Mouse (Mus musculus): ENCODE measurements around the gene Tex46.

Tex46 gene

DNA sequence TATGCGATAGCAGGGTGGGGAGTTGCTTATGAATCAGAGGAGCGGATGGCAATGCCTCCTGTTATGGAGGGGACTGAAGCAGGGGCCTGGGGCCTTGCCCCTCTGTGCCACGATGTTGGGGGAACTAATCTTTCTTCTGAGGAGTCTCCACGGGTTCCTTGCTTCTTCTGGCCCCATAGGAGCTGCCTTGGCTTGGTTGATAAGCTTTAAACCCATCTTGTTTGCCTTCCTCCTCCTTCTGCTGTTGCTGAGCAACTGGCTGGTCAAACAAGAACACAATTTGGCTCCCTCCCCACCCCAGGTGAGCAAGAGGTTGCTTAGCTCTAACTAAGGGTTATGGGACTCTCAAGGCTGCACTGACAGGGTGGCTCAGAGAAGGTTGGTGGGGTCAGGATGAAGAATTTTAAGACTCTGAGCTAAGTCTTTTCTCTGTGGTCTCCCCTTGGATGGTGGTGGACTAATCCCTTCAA, at the start of gene Tex46:
TSS of gene Tex46 (plus strand) at position 51 of the 470 bp plus-strand sequence.
- no peak for DNase-seq

DNA sequence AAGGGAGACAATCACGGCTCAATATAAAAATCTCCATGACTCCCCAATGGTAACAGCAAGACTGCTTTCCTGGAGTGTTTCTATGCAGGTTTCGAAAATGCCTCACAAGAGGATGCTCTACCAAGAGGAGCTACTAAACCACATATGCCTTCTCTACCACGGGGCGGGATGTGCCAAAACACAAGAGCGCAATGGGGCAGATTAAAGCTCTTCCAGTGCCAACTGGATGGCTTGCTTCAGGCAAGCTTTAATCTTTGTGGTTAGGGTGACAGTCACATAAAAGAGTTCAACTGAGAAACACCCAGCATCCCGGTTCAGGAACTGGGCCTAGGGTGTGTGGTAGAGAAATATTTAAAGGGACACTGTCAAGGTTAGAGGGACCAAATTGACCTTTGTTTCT, 47.5 kb upstream of the Tex46 start:
- no peak for DNase-seq

DNA sequence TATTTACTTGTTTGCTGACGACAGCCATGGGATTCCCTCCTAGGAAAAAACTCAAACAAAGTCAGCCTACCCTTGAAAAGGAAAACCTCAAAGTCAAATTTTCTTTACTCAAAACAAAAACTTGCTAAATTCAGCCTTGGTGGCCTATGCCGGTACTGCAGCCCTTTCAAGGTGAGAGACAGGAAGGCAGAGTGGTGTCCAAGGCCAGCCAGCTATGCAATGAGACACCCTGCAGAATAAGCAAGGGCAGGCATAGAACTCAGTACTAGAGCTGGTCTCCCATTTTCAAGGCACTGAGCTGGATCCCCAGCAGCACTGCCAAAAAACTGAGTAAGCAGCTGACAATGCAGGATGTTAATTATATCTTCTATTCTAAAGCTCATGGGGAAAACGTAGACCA, 41.6 kb upstream of the Tex46 start:
- no peak for DNase-seq

DNA sequence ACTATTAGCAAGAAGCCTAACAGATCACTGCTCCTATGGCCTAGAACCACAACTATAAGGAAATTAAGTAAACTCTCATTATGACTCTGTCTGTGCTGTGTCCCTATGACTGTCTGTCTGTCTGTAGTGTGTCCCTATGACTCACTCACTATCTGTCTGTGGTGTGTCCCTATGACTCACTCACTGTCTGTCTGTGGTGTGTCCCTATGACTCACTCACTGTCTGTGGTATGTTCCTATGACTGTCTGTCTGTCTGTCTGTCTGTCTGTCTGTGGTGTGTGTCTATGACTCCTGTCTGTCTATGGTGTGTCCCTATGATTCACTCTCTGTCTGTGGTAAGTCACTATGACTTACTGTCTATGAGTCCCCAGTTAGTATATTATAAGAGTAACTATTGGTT, 40.2 kb upstream of the Tex46 start:
- no peak for DNase-seq

DNA sequence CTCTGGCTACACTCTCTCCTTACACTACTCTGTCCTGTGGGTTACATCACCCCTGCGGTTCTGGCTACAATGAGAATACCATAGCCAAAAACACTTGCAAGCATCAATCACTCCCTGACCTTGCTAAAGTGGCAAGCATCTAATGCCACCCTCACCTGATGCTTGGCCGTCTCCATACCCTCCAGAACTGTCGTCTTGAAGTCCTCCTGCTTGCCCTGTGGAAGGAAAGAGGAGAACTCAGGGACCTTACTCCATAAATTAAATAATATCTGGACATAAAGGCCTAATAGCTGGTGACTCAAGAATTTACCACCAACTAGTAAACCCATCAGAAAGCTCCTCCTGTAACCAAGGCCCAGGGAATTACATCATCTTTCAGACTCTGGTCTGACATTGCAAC, 28.4 kb upstream of the Tex46 start:
- DNase-seq = no peak

GRCm38 (mm10) chr4:136587221-136587827, 22.9 kb upstream of the Tex46 start:
- no peak for DNase-seq

GRCm38 (mm10) chr4:136588003-136588402, 22.2 kb upstream of the Tex46 start:
- no peak for DNase-seq

DNA sequence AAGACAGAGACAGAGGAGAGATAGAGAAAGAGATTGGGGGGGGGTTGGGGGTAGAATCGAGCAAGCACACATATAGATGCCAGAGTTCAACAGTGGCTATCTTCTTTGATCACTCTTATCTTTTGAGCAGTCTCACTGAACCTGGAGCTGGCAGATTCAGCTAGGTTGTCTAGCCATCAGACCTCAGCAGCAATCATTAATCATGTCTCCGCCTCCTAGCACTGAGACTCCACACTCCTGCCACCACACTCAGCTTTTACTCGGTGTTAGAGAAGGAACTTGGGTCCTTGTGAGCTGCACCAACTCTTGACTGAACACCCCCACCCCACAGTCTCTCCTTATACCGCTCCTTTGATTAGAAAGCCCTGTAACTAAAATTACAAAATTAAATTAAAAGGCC, 18.1 kb upstream of the Tex46 start:
- no peak for DNase-seq

- DNase-seq = no peak
Measured at GRCm38 (mm10) chr4:136594006-136594405, 16.2 kb upstream of the Tex46 start.

- DNase-seq = no peak
Measured at GRCm38 (mm10) chr4:136595221-136595620, 15.0 kb upstream of the Tex46 start.

GRCm38 (mm10) chr4:136598268-136598876, 11.9 kb upstream of the Tex46 start:
- DNase-seq = no peak

DNA sequence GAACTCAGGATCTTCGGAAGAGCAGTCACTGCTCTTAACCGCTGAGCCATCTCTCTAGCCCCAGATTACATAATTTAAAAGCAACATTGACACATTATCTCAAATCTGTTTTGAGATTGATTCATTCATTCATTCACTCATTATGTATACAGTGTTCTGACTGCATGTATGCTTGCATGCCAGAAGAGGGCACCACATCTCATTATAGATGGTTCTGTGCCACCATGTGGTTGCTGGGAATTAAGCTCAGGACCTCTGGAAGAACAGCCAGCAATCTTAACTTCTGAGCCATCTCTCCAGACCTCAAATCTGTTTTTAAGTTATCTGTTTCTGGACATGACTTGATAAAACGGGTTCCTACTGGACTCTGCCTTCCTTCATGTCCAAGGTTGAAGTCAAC, 10.4 kb upstream of the Tex46 start:
- DNase-seq = no peak

DNA sequence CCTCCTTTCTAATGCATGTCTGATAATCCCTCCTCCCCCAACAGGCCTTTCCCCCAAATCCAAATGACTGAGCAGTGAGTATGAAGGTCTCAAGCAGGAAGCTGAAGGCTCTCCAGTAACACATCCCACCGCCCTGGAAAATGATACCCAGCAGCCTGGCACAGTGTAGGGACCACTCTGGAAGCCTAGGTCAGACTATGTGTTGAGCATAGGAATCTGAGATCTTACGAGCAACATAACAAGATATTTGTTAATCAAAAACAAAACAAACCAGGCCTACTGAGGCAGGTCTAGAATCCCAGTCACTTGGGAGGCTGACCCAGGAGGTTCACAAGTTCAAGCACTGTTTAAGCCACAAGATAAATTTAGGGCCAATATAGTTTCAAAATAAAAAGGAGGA, 9.7 kb upstream of the Tex46 start:
- no peak for DNase-seq

GRCm38 (mm10) chr4:136601476-136601875, 8.8 kb upstream of the Tex46 start:
- no peak for DNase-seq

GRCm38 (mm10) chr4:136602018-136602554, 8.2 kb upstream of the Tex46 start:
- DNase-seq = peak; percentile 20 to 41

DNA sequence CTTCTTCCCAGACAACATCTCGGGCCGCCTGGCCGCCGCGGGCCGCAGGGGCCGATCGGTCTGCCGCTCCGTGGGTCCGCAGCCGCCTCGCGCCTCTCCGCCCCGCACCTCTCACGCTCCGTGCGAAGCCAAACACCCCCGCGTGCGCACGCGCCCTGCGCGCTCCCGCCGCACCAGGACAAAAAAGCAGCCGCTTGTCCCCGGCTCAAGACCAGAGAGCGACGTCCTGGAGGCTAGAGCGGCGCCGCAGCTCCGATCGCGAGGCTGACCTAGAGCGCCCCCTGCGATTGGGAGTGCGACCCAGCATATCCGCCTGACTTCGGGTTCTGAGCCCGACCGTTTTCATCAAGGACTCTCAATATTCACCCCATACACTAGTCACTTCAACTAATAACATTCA, 7.7 kb upstream of the Tex46 start, which contains the start of gene Kdm1a:
TSS of gene Kdm1a (minus strand) at position 156 of the 400 bp plus-strand sequence.
- peak; percentile 85 to 86 for DNase-seq

DNA sequence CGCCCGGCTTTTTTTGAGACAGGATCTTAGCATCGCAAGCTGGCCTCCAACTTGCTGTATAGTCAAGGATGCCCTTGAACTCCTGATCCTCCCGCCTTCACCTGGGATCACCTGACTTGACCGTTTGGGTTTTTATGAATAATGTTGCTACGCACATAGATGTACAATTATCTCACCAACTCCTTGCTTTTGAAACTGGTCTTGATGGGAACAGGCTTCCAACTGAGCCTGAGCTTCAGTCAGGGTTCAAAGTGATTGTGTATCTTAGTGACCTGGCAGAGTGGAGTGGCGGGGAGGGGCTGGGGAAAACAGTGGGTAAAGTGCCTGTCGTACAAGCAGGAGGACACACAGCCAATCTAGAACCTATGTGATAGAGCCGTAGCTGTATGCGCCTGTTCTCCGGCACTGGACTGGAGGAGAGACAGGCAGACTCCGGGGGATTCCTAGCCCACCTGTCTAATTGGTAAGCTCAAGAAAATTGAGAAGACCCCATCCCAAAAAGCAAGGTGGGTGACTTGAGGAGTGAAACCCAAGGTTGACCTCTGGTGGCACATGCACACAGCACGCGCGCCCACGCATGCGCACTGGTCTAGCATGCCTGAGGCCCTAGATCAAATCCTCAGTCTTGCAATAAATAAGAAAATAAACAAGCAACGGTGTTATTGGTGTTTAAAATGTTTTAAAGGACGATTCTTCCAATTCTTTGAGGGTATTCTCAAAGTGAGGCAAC, 4.3 kb upstream of the Tex46 start:
- DNase-seq = no peak

- no peak for DNase-seq
Measured at GRCm38 (mm10) chr4:136613657-136614056, 3.4 kb downstream of the Tex46 start.

- no peak for DNase-seq
Measured at GRCm38 (mm10) chr4:136621336-136621735, 11.1 kb downstream of the Tex46 start.

DNA sequence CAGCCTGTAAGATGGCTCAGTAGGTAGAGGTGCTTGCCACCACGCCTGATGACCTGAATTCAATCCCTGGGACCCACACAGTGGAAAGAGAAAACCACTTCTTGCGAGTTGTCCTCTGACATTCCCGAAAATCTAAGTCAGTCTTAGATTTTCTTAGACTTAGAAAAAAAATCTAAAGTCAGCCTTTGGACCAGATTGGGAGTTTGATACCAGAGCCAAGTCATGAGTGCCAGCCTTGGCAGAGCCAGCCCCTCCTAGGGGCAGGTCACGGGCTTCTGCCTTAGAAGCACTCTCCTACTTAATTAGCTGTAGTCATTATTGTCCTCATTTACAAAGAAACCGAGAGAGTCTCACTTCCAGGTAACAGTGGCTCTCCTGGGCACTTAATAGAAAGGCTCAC, 11.7 kb downstream of the Tex46 start:
- no peak for DNase-seq

- no peak for DNase-seq
Measured at GRCm38 (mm10) chr4:136622388-136622787, 12.2 kb downstream of the Tex46 start, which contains the start of gene Lactbl1. Gene Lactbl1 (plus strand): TSS chr4:136622621.

DNA sequence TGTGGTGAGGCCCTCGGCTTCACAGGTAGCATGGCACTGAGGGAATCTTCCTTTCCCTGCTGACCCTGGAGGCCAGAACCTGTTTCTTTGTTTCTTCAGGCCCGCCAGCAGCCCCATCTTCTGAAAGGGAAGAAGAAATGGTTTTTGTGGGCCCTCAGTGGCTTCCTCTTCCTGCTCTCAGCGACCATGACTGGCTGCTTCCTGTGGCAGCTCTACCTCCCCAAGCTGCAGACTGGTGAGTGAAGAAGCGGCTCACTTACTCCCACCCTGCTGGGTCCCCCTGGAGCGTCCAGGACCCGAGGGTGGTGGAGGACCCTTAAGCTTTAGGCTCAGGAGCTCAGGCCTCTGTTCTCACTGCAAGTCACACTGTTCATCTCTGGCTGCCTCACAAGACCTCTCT, 16.4 kb downstream of the Tex46 start:
- DNase-seq = no peak

- DNase-seq = no peak
Measured at GRCm38 (mm10) chr4:136631237-136631994, 21.2 kb downstream of the Tex46 start.
